8 mouse cellular contexts compared by ENCODE assay signal in the genomic region with DNA sequence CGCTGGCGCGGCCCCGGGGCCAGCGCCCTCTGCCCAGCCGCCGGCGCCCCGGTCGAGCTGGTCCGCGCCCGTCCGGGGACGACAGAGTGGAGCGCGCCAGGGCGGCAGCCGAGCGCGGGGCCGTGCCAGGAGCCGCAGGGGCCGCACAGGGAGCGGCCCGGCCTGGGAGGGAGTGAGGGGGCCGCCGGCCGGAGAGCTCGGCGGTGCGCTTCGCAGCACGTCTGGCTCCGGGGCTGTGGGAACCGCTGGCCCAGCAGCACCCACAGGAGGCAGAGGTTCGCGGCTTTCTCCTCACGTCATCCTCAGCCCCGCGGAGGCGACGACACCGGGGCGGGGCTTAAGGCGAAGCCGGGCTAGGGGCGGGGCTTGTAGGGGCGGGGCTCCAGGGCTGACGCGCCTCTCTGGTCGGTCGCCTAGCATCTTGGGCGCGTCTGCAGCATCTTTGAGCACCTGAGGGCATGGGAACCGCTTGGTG. TPM values are rescaled to one million over a fixed set of nuclear protein-coding genes. Genes with fewer than 3 reads are reported as not detected.
DNase-seq lines count a peak whose midpoint lies in the region; ATAC-seq lines count a peak whose summit lies in the region.

A gene (minus strand): TSS at position 339 of the 475 bp plus-strand sequence.

- DNase-seq in c-Kit-positive CD71-positive TER-119-negative erythroid progenitor cells, embryonic 14.5 days (ENCODE audit: low read depth): peak; percentile 55
- DNase-seq in forebrain, embryonic 11.5 days (ENCODE audit: low spot score): peak; percentile 94
- peak; percentile 77 to 90 for DNase-seq in kidney, postnatal 36 days
- DNase-seq in testis, postnatal 10 days (ENCODE audit: low spot score): peak; percentile 85

- peak; percentile 93 for ATAC-seq in CD4-positive, CD25-positive, alpha-beta regulatory T cell, adult 4 months
- peak; percentile 98 for ATAC-seq in forebrain, embryonic 11.5 days (replicated peaks; ENCODE audit: low FRiP score)
- peak; percentile 97 for ATAC-seq in heart, embryonic 16.5 days (replicated peaks; ENCODE audit: extremely low read depth, insufficient read depth, low FRiP score)
- peak; percentile 91 for ATAC-seq in liver, embryonic 16.5 days (ENCODE audit: low read depth)
- peak; percentile 98 for ATAC-seq in neural tube, embryonic 14.5 days (ENCODE audit: low read depth)

- no peaks in the 10 kb centered on the region for H3K27me3 ChIP-seq in forebrain, embryonic 11.5 days (ENCODE audit: control insufficient read depth, insufficient read depth, low read length)
- peaks cover 10% of the 10 kb centered on the region; the same call in 1 of the 2 replicates for H3K27me3 ChIP-seq in heart, embryonic 16.5 days (ENCODE audit: control insufficient read depth, insufficient read depth, low read length)
- peaks cover 22% of the 10 kb centered on the region for H3K27me3 ChIP-seq in liver, embryonic 16.5 days (ENCODE audit: control insufficient read depth, insufficient read depth, low read depth, low read length)
- peaks cover 4% of the 10 kb centered on the region; the same call in 1 of the 2 replicates for H3K27me3 ChIP-seq in neural tube, embryonic 14.5 days (ENCODE audit: control insufficient read depth, insufficient read depth, low read length)

- WGBS in forebrain, embryonic 11.5 days: under 1% methylated on average over 51 of the region's 56 CpGs
- WGBS in heart, embryonic 16.5 days: under 1% methylated on average over 49 of the region's 56 CpGs
- 1% methylated on average over 53 of the region's 56 CpGs for WGBS in liver, embryonic 16.5 days (ENCODE audit: insufficient replicate concordance)
- WGBS in neural tube, embryonic 14.5 days: 0% methylated on average over 33 of the region's 56 CpGs

- peaks cover 2% of the 10 kb centered on the region for H3K4me1 ChIP-seq in forebrain, embryonic 11.5 days (replicated peaks; ENCODE audit: control insufficient read depth, insufficient read depth, low read length)
- 0 out of 2 replicates have a peak, but pooled peaks cover 7% of the 10 kb centered on the region for H3K4me1 ChIP-seq in heart, embryonic 16.5 days (ENCODE audit: control insufficient read depth, insufficient read depth, low read length)
- H3K4me1 ChIP-seq in liver, embryonic 16.5 days (ENCODE audit: control insufficient read depth, low read depth, low read length): peaks cover 2% of the 10 kb centered on the region; the same call in 1 of the 2 replicates
- H3K4me1 ChIP-seq in neural tube, embryonic 14.5 days (ENCODE audit: control insufficient read depth, insufficient read depth, low read length): no peaks in the 10 kb centered on the region; the same call in 1 of the 2 replicates

- peak within 1 kb of the TSS; percentile 87 for H3K4me2 ChIP-seq in forebrain, embryonic 11.5 days (ENCODE audit: low read depth, low read length, severe bottlenecking)
- H3K4me2 ChIP-seq in heart, embryonic 16.5 days (ENCODE audit: low read depth, low read length): peak within 1 kb of the TSS; percentile 79
- H3K4me2 ChIP-seq in liver, embryonic 16.5 days (ENCODE audit: low read depth, low read length): peak within 1 kb of the TSS; percentile 87
- peak within 1 kb of the TSS; percentile 72 for H3K4me2 ChIP-seq in neural tube, embryonic 14.5 days (ENCODE audit: low read depth, low read length)

- no peak within 1 kb of the TSS for H3K27ac ChIP-seq in forebrain, embryonic 11.5 days (ENCODE audit: low read depth, low read length)
- peak within 1 kb of the TSS; percentile 34 for H3K27ac ChIP-seq in heart, embryonic 16.5 days (ENCODE audit: low read length)
- H3K27ac ChIP-seq in liver, embryonic 16.5 days (ENCODE audit: low read length): no peak within 1 kb of the TSS
- H3K27ac ChIP-seq in neural tube, embryonic 14.5 days (ENCODE audit: low read depth, low read length): peak within 1 kb of the TSS; percentile 48; the same call in 1 of the 2 replicates

- no peaks in the 10 kb centered on the region for H3K9me3 ChIP-seq in forebrain, embryonic 11.5 days (ENCODE audit: control insufficient read depth, low read length)
- H3K9me3 ChIP-seq in heart, embryonic 16.5 days (replicated peaks; ENCODE audit: control insufficient read depth, low read length): no peaks in the 10 kb centered on the region
- H3K9me3 ChIP-seq in liver, embryonic 16.5 days (replicated peaks; ENCODE audit: control insufficient read depth, low read length): no peaks in the 10 kb centered on the region
- no peaks in the 10 kb centered on the region for H3K9me3 ChIP-seq in neural tube, embryonic 14.5 days (ENCODE audit: control insufficient read depth, low read length)

- peak within 1 kb of the TSS; percentile 88 for H3K4me3 ChIP-seq in forebrain, embryonic 11.5 days (ENCODE audit: low read depth, low read length)
- H3K4me3 ChIP-seq in heart, embryonic 16.5 days (ENCODE audit: low read length): peak within 1 kb of the TSS; percentile 68
- H3K4me3 ChIP-seq in liver, embryonic 16.5 days (ENCODE audit: low read depth, low read length): peak within 1 kb of the TSS; percentile 68
- H3K4me3 ChIP-seq in neural tube, embryonic 14.5 days (ENCODE audit: low read depth, low read length): peak within 1 kb of the TSS; percentile 92

- H3K36me3 ChIP-seq in forebrain, embryonic 11.5 days (ENCODE audit: control insufficient read depth, insufficient read depth, low read length): no peaks in the 10 kb centered on the region
- no peaks in the 10 kb centered on the region for H3K36me3 ChIP-seq in heart, embryonic 16.5 days (ENCODE audit: control insufficient read depth, insufficient read depth)
- no peaks in the 10 kb centered on the region for H3K36me3 ChIP-seq in liver, embryonic 16.5 days (ENCODE audit: control insufficient read depth, insufficient read depth)
- H3K36me3 ChIP-seq in neural tube, embryonic 14.5 days (ENCODE audit: control insufficient read depth, insufficient read depth, low read length): no peaks in the 10 kb centered on the region

- H3K9ac ChIP-seq in forebrain, embryonic 11.5 days (ENCODE audit: low read length): peak within 1 kb of the TSS; percentile 81
- peak within 1 kb of the TSS; percentile 95 for H3K9ac ChIP-seq in heart, embryonic 16.5 days (ENCODE audit: low read length)
- H3K9ac ChIP-seq in liver, embryonic 16.5 days (ENCODE audit: low read depth, low read length): peak within 1 kb of the TSS; percentile 61
- peak within 1 kb of the TSS; percentile 94 for H3K9ac ChIP-seq in neural tube, embryonic 14.5 days (replicated peaks; ENCODE audit: low read depth, low read length)

RNA-seq across cellular contexts. Expression of the gene that starts here (rescaled TPM):
- polyA plus RNA-seq in CD4-positive, CD25-positive, alpha-beta regulatory T cell, adult 4 months (2017; shearing (Covaris generic)): under 1 TPM; 0.36 to 0.76 TPM
- polyA plus RNA-seq in forebrain, embryonic 11.5 days (2014; fragmentation: Nextera tagmentation; extraction: Ambion mirVana): 2.8 and 3.1 TPM in 2 replicates
- 2.0 and 2.7 TPM in 2 replicates for polyA plus RNA-seq in heart, embryonic 16.5 days (2015; fragmentation: Nextera tagmentation; extraction: Ambion mirVana)
- polyA plus RNA-seq in liver, embryonic 16.5 days (2015; fragmentation: Nextera tagmentation; extraction: Ambion mirVana): 0.56 and 0.64 TPM in 2 replicates
- 12.6 and 13.5 TPM in 2 replicates for polyA plus RNA-seq in neural tube, embryonic 14.5 days (2014; fragmentation: Nextera tagmentation; extraction: Ambion mirVana)

Comparison
In these comparisons a context has a peak if more than half of its experiments do, and no peak if none do; other contexts are left out.
1. Peak in ATAC-seq in CD4-positive, CD25-positive, alpha-beta regulatory T cell, adult 4 months; RNA of the gene not detected or under 1 TPM.
2. Peak in ATAC-seq, H3K4me3 ChIP-seq, H3K9ac ChIP-seq and H3K4me2 ChIP-seq in liver, embryonic 16.5 days; RNA of the gene not detected or under 1 TPM.
3. H3K27ac ChIP-seq: peak in heart, embryonic 16.5 days (single experiment) and neural tube, embryonic 14.5 days (single experiment); none in forebrain, embryonic 11.5 days (single experiment) and liver, embryonic 16.5 days (single experiment).
4. Peak in every context shown above with its lines, with median percentiles within 50 percentile points of each other: ATAC-seq, DNase-seq, H3K4me2 ChIP-seq, H3K4me3 ChIP-seq and H3K9ac ChIP-seq.